Comparison of ENCODE assay signal across 7 mouse cellular contexts in genomic region chr11:29267824-29268223, GRCm38 (mm10). TPM values are rescaled to one million over a fixed set of nuclear protein-coding genes. Genes with fewer than 3 reads are reported as not detected.
DNase-seq lines count a peak whose midpoint lies in the region; ATAC-seq and TF ChIP-seq lines count a peak whose summit lies in the region.

No protein-coding gene starts in this region.

- ATAC-seq in embryonic facial prominence, embryonic 11.5 days (replicated peaks; ENCODE audit: insufficient number of reproducible peaks, low FRiP score, low TSS enrichment, low read depth): no peak; the same call in 1 of the 2 replicates
- no peak for ATAC-seq in intestine, postnatal 0 days

- H3K27ac ChIP-seq in embryonic facial prominence, embryonic 11.5 days (replicated peaks; ENCODE audit: low read depth, low read length): no peak overlapping the region
- no peak overlapping the region for H3K27ac ChIP-seq in intestine, postnatal 0 days (ENCODE audit: low read depth, low read length)

- no peaks in the 10 kb centered on the region for H3K9me3 ChIP-seq in embryonic facial prominence, embryonic 11.5 days (replicated peaks; ENCODE audit: control insufficient read depth, low read length)
- no peaks in the 10 kb centered on the region for H3K9me3 ChIP-seq in intestine, postnatal 0 days (ENCODE audit: control insufficient read depth)

- peak; percentile 84 for TF ChIP-seq CTCF in intestine, postnatal 0 days (IDR thresholded peaks at IDR 0.05; ENCODE audit: low read depth)

- no peak overlapping the region for H3K4me3 ChIP-seq in embryonic facial prominence, embryonic 11.5 days (ENCODE audit: low read depth, low read length)
- H3K4me3 ChIP-seq in intestine, postnatal 0 days (ENCODE audit: low read depth, low read length): no peak overlapping the region

- WGBS in embryonic facial prominence, embryonic 11.5 days: 27% methylated on average over 3 of the region's 3 CpGs
- 26% methylated on average over 3 of the region's 3 CpGs for WGBS in intestine, postnatal 0 days

- peak; percentile 57 for DNase-seq in testis, postnatal 10 days (ENCODE audit: low spot score)
- DNase-seq in testis, postnatal 14 days (ENCODE audit: low spot score): no peak
- DNase-seq in adrenal gland, postnatal 14 days: peak; percentile 68
- peak; percentile 76 for DNase-seq in embryonic facial prominence, embryonic 11.5 days (ENCODE audit: low spot score)
- peak; percentile 9 to 24 for DNase-seq in lung, adult 18-20 months
- DNase-seq in right cerebral cortex, postnatal 10 days (ENCODE audit: low spot score in 2 of 2): peak; percentile 43 to 68

- no peak overlapping the region for H3K4me2 ChIP-seq in embryonic facial prominence, embryonic 11.5 days (ENCODE audit: low read depth, low read length)
- no peak overlapping the region for H3K4me2 ChIP-seq in intestine, postnatal 0 days (replicated peaks; ENCODE audit: low read depth)

- H3K9ac ChIP-seq in embryonic facial prominence, embryonic 11.5 days (replicated peaks; ENCODE audit: low read length): no peak overlapping the region
- no peak overlapping the region for H3K9ac ChIP-seq in intestine, postnatal 0 days (ENCODE audit: low read depth, low read length)

- H3K36me3 ChIP-seq in embryonic facial prominence, embryonic 11.5 days (replicated peaks; ENCODE audit: control insufficient read depth, insufficient read depth, low read depth, low read length): no peaks in the 10 kb centered on the region
- H3K36me3 ChIP-seq in intestine, postnatal 0 days (ENCODE audit: control insufficient read depth, insufficient read depth): no peaks in the 10 kb centered on the region

- no peaks in the 10 kb centered on the region for H3K4me1 ChIP-seq in embryonic facial prominence, embryonic 11.5 days (ENCODE audit: control insufficient read depth, insufficient read depth, low read length)
- no peaks in the 10 kb centered on the region for H3K4me1 ChIP-seq in intestine, postnatal 0 days (replicated peaks; ENCODE audit: control insufficient read depth, insufficient read depth, low read length)

- H3K27me3 ChIP-seq in embryonic facial prominence, embryonic 11.5 days (ENCODE audit: control insufficient read depth, insufficient read depth, low read length): no peaks in the 10 kb centered on the region
- no peaks in the 10 kb centered on the region for H3K27me3 ChIP-seq in intestine, postnatal 0 days (replicated peaks; ENCODE audit: control insufficient read depth, insufficient read depth, low read length)

RNA-seq across cellular contexts. Expression of gene Cfap36, which starts 20.6 kb away (rescaled TPM):
- 47.5 and 47.9 TPM in 2 replicates for total RNA-seq in adrenal gland, postnatal 14 days (2021)
- polyA plus RNA-seq in embryonic facial prominence, embryonic 11.5 days (2014; fragmentation: Nextera tagmentation; extraction: Ambion mirVana): 62.1 and 67.0 TPM in 2 replicates
- 26.9 and 28.2 TPM in 2 replicates for polyA plus RNA-seq in intestine, postnatal 0 days (2015; fragmentation: Nextera tagmentation; extraction: Ambion mirVana)
